Mouse (Mus musculus) intestine, embryonic 14.5 days (tissue): ENCODE results near the gene 1110051M20Rik. TPM values are rescaled to one million over a fixed set of nuclear protein-coding genes. Genes with fewer than 3 reads are reported as not detected.
A peak's percentile ranks its signal among the peaks of the same experiment; 100 is the strongest.
"Not testable (repeated sequence)": the region's sequence is repeated elsewhere in the genome, so short reads cannot be mapped to it uniquely, and the experiment has no call there.

Source experiments
- ATAC-seq: fragments of 200-750 bp; cut with Nextera tagmentation; replicated peaks from 2 replicates; pipeline ENCODE4 v1.8.0; 2017; ENCODE audit warnings: low read depth, moderate number of reproducible peaks, moderate TSS enrichment, moderate library complexity; ENCODE audit not compliant: low FRiP score, low TSS enrichment
- DNase-seq: peaks from one replicate; pipeline ENCODE4 v3.0.0-alpha.2; 2018; ENCODE audit warnings: low spot score
- H3K27ac ChIP-seq: fragments of 300-500 bp; sonication (generic); 2 replicates; pipeline ENCODE4 v1.5.1; 2014; ENCODE audit warnings: low read depth, mild to moderate bottlenecking, control low read depth
- H3K27me3 ChIP-seq: fragments of 300-500 bp; sonication (generic); replicated peaks from 2 replicates; pipeline ENCODE4 v1.6.1; 2014; ENCODE audit warnings: low read length, control low read depth; ENCODE audit not compliant: control insufficient read depth, insufficient read depth
- H3K36me3 ChIP-seq: fragments of 300-500 bp; sonication (generic); 2 replicates; pipeline ENCODE4 v1.6.1; 2014; ENCODE audit warnings: low read length, control low read depth; ENCODE audit not compliant: control insufficient read depth, insufficient read depth
- H3K4me1 ChIP-seq: fragments of 300-500 bp; sonication (generic); replicated peaks from 2 replicates; pipeline ENCODE4 v1.6.1; 2014; ENCODE audit warnings: low read length, control low read depth, mixed read lengths; ENCODE audit not compliant: control insufficient read depth, insufficient read depth
- H3K4me2 ChIP-seq: fragments of 300-500 bp; sonication (generic); 2 replicates; pipeline ENCODE4 v1.6.1; 2014; ENCODE audit warnings: low read length
- H3K4me3 ChIP-seq: fragments of 300-500 bp; sonication (generic); 2 replicates; pipeline ENCODE4 v1.5.1; 2014; ENCODE audit warnings: low read depth, low read length, control low read depth, mixed read lengths
- H3K9ac ChIP-seq: fragments of 300-500 bp; sonication (generic); 2 replicates; pipeline ENCODE4 v1.6.1; 2014; ENCODE audit warnings: mild to moderate bottlenecking, low read length
- H3K9me3 ChIP-seq: fragments of 300-500 bp; sonication (generic); 2 replicates; pipeline ENCODE4 v1.6.1; 2016; ENCODE audit warnings: low read length, control low read depth; ENCODE audit not compliant: control insufficient read depth
- WGBS: fragments of 180-500 bp; shearing (Covaris S2); extraction: QIAGEN DNeasy Blood & Tissue Kit; methylation state at CpG from one replicate; pipeline ENCODE4 v1.1.7; 2014; 5-methylcytosine and 5-hydroxymethylcytosine counted together
- polyA plus RNA-seq: library from polyadenylated mRNA; unstranded; fragments of >200 nt; fragmentation: Nextera tagmentation; extraction: Ambion mirVana; gene quantifications from 2 replicates; pipeline ENCODE4 v1.2.1, GENCODE M21; 2014

1110051M20Rik gene
- 53.1 and 64.5 TPM in 2 replicates for polyA plus RNA-seq

- ATAC-seq (peak; percentile 95), DNase-seq (peak; percentile 92)
- no peaks in the 10 kb centered on the region for H3K36me3 ChIP-seq
- WGBS, result under 1% methylated on average over 19 of the region's 19 CpGs
- H3K27me3 ChIP-seq, result no peaks in the 10 kb centered on the region
- peak within 1 kb of the TSS; percentile 56 for H3K9ac ChIP-seq
- H3K4me2 ChIP-seq, result peak within 1 kb of the TSS; percentile 58
- H3K4me1 ChIP-seq, result peaks cover 6% of the 10 kb centered on the region; the same call in 1 of the 2 replicates
- H3K4me3 ChIP-seq, result peak within 1 kb of the TSS; percentile 81
- H3K9me3 ChIP-seq, result no peaks in the 10 kb centered on the region
- H3K27ac ChIP-seq, result no peak within 1 kb of the TSS
Measured at GRCm38 (mm10) chr2:91444286-91444892, at the start of gene 1110051M20Rik. Gene 1110051M20Rik, minus strand, starts transcription at chr2:91444704.

DNA sequence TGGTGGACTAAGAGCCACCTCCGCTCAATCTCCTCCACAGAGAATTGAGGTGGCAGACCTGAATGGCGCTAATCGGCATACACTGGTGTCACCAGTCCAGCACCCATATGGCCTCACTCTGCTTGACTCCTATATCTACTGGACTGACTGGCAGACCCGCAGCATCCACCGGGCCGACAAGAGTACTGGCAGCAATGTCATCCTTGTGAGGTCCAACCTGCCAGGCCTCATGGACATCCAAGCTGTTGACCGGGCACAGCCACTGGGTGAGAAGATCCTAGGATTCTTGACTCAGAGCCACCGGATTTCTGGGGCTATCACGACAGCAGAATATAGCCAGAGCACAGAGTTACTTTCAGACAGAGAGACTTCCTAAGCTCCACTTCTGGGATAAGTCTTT is 49.5 kb upstream of the 1110051M20Rik start:
- Histone ChIP-seq H3K9me3 (no peaks in the 10 kb centered on the region), H3K4me3 (no peak overlapping the region), H3K9ac (no peak overlapping the region), H3K4me1 (no peaks in the 10 kb centered on the region), H3K27ac (no peak overlapping the region), H3K27me3 (no peaks in the 10 kb centered on the region), H3K4me2 (no peak overlapping the region), H3K36me3 (peaks cover 92% of the 10 kb centered on the region)
- ATAC-seq (no peak), DNase-seq (no peak)
- WGBS, result 92% methylated on average over 9 of the region's 9 CpGs

GRCm38 (mm10) chr2:91492071-91492635 is 47.6 kb upstream of the 1110051M20Rik start:
- Histone ChIP-seq H3K27me3 (no peaks in the 10 kb centered on the region), H3K27ac (no peak overlapping the region), H3K4me1 (no peaks in the 10 kb centered on the region), H3K4me2 (no peak overlapping the region), H3K36me3 (peaks cover 90% of the 10 kb centered on the region), H3K9ac (no peak overlapping the region), H3K4me3 (no peak overlapping the region), H3K9me3 (no peaks in the 10 kb centered on the region)
- DNase-seq (no peak), ATAC-seq (no peak)
- WGBS, result 94% methylated on average over 12 of the region's 12 CpGs

DNA sequence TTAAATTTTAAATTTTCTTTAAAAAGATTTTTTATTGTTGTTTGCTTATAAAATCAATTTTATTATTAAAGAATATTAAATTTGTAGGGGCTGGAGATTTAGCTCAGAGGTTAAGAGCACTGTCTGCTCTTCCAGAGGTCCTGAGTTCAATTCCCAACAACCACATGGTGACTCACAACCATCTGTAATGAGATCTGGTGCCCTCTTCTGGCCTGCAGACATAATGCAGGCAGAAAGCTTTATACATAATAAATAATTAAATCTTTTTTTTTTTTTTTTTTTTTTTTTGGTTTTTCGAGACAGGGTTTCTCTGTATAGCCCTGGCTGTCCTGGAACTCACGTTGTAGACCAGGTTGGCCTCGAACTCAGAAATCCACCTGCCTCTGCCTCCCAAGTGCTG is 42.8 kb upstream of the 1110051M20Rik start:
- ATAC-seq, H3K4me2 ChIP-seq, H3K27me3 ChIP-seq, H3K4me3 ChIP-seq, DNase-seq, H3K27ac ChIP-seq, H3K9ac ChIP-seq, H3K9me3 ChIP-seq, H3K4me1 ChIP-seq: not testable (repeated sequence)
- H3K36me3 ChIP-seq, result peaks cover 77% of the 10 kb centered on the region
- WGBS, result 75% methylated on average over 1 of the region's 3 CpGs

- Histone ChIP-seq H3K27ac (no peak overlapping the region), H3K4me1 (no peaks in the 10 kb centered on the region), H3K4me2 (no peak overlapping the region), H3K9ac (no peak overlapping the region), H3K9me3 (no peaks in the 10 kb centered on the region), H3K36me3 (peaks cover 68% of the 10 kb centered on the region), H3K4me3 (no peak overlapping the region), H3K27me3 (no peaks in the 10 kb centered on the region)
- 84% methylated on average over 6 of the region's 6 CpGs for WGBS
- DNase-seq, result no peak
- no peak for ATAC-seq
Measured at GRCm38 (mm10) chr2:91485256-91485655, 40.8 kb upstream of the 1110051M20Rik start.

GRCm38 (mm10) chr2:91484698-91485097 is 40.2 kb upstream of the 1110051M20Rik start:
- Histone ChIP-seq H3K4me2 (no peak overlapping the region), H3K4me1 (no peaks in the 10 kb centered on the region), H3K9ac (no peak overlapping the region), H3K36me3 (peaks cover 65% of the 10 kb centered on the region), H3K27ac (no peak overlapping the region), H3K9me3 (no peaks in the 10 kb centered on the region), H3K27me3 (no peaks in the 10 kb centered on the region), H3K4me3 (no peak overlapping the region)
- no peak for ATAC-seq
- DNase-seq, result no peak
- WGBS, result 85% methylated on average over 4 of the region's 4 CpGs

- H3K36me3 ChIP-seq, result peaks cover 68% of the 10 kb centered on the region
- no peak overlapping the region for H3K4me3 ChIP-seq
- no peak overlapping the region for H3K9ac ChIP-seq
- 70% methylated on average over 6 of the region's 6 CpGs for WGBS
- H3K27me3 ChIP-seq, result no peaks in the 10 kb centered on the region
- H3K27ac ChIP-seq, result no peak overlapping the region
- ATAC-seq, result peak; percentile 43; the same call in 1 of the 2 replicates
- H3K9me3 ChIP-seq, result no peaks in the 10 kb centered on the region
- no peaks in the 10 kb centered on the region for H3K4me1 ChIP-seq
- DNase-seq, result no peak
- H3K4me2 ChIP-seq, result no peak overlapping the region
Measured at GRCm38 (mm10) chr2:91480805-91481514, 36.5 kb upstream of the 1110051M20Rik start.

GRCm38 (mm10) chr2:91480399-91480801 is 35.9 kb upstream of the 1110051M20Rik start:
- Histone ChIP-seq H3K4me1 (no peaks in the 10 kb centered on the region), H3K36me3 (peaks cover 68% of the 10 kb centered on the region), H3K4me3 (no peak overlapping the region), H3K9ac (no peak overlapping the region), H3K27me3 (no peaks in the 10 kb centered on the region), H3K27ac (no peak overlapping the region), H3K9me3 (no peaks in the 10 kb centered on the region), H3K4me2 (no peak overlapping the region)
- DNase-seq (no peak), ATAC-seq (no peak)
- 95% methylated on average over 9 of the region's 9 CpGs for WGBS
